In genomic region chr17:23592208-23592925, GRCm38 (mm10) we compare ENCODE assay signal across 7 mouse cellular contexts. TPM values are rescaled to one million over a fixed set of nuclear protein-coding genes. Genes with fewer than 3 reads are reported as not detected.
DNase-seq lines count a peak whose midpoint lies in the region; ATAC-seq lines count a peak whose summit lies in the region.

No protein-coding gene starts in this region.

- ATAC-seq in embryonic facial prominence, embryonic 11.5 days (replicated peaks; ENCODE audit: insufficient number of reproducible peaks, low FRiP score, low TSS enrichment, low read depth): peak; percentile 99
- ATAC-seq in granulocyte monocyte progenitor cell, adult 5-6 weeks (replicated peaks; ENCODE audit: poor library complexity, severe bottlenecking): peak; percentile 98
- peak; percentile 99 for ATAC-seq in midbrain, embryonic 13.5 days

- peak overlapping the region; percentile 74 for H3K9ac ChIP-seq in embryonic facial prominence, embryonic 11.5 days (replicated peaks; ENCODE audit: low read length)
- peak overlapping the region; percentile 72 for H3K9ac ChIP-seq in midbrain, embryonic 13.5 days (replicated peaks)

- H3K27ac ChIP-seq in embryonic facial prominence, embryonic 11.5 days (replicated peaks; ENCODE audit: low read depth, low read length): peak overlapping the region; percentile 64; the same call in 1 of the 2 replicates
- peak overlapping the region; percentile 88 for H3K27ac ChIP-seq in limb, embryonic 10.5 days
- peak overlapping the region; percentile 83 for H3K27ac ChIP-seq in midbrain, embryonic 13.5 days

- peak overlapping the region; percentile 45 for H3K4me3 ChIP-seq in embryonic facial prominence, embryonic 11.5 days (ENCODE audit: low read depth, low read length)
- peak overlapping the region; percentile 62 for H3K4me3 ChIP-seq in limb, embryonic 10.5 days
- peak overlapping the region; percentile 52 for H3K4me3 ChIP-seq in midbrain, embryonic 13.5 days (replicated peaks)

- no peaks in the 10 kb centered on the region for H3K36me3 ChIP-seq in embryonic facial prominence, embryonic 11.5 days (replicated peaks; ENCODE audit: control insufficient read depth, insufficient read depth, low read depth, low read length)
- no peaks in the 10 kb centered on the region for H3K36me3 ChIP-seq in limb, embryonic 10.5 days
- H3K36me3 ChIP-seq in midbrain, embryonic 13.5 days: no peaks in the 10 kb centered on the region

- no peaks in the 10 kb centered on the region for H3K4me1 ChIP-seq in embryonic facial prominence, embryonic 11.5 days (ENCODE audit: control insufficient read depth, insufficient read depth, low read length)
- H3K4me1 ChIP-seq in limb, embryonic 10.5 days: peaks cover 4% of the 10 kb centered on the region
- peaks cover 7% of the 10 kb centered on the region for H3K4me1 ChIP-seq in midbrain, embryonic 13.5 days (replicated peaks)

- H3K9me3 ChIP-seq in embryonic facial prominence, embryonic 11.5 days (replicated peaks; ENCODE audit: control insufficient read depth, low read length): no peaks in the 10 kb centered on the region
- H3K9me3 ChIP-seq in limb, embryonic 10.5 days (replicated peaks): no peaks in the 10 kb centered on the region
- no peaks in the 10 kb centered on the region for H3K9me3 ChIP-seq in midbrain, embryonic 13.5 days

- peak; percentile 98 for DNase-seq in adrenal gland, postnatal 14 days
- peak; percentile 99 for DNase-seq in embryonic facial prominence, embryonic 11.5 days (ENCODE audit: low spot score)
- peak; percentile 97 for DNase-seq in kidney, adult 11 months
- DNase-seq in limb, embryonic 10.5 days (ENCODE audit: low spot score): peak; percentile 100
- DNase-seq in spleen, adult 12 weeks (ENCODE audit: low spot score): peak; percentile 86

- H3K27me3 ChIP-seq in embryonic facial prominence, embryonic 11.5 days (ENCODE audit: control insufficient read depth, insufficient read depth, low read length): no peaks in the 10 kb centered on the region
- no peaks in the 10 kb centered on the region for H3K27me3 ChIP-seq in limb, embryonic 10.5 days (ENCODE audit: low read depth, poor library complexity, severe bottlenecking)
- no peaks in the 10 kb centered on the region for H3K27me3 ChIP-seq in midbrain, embryonic 13.5 days

- peak overlapping the region; percentile 75 for H3K4me2 ChIP-seq in embryonic facial prominence, embryonic 11.5 days (ENCODE audit: low read depth, low read length)
- peak overlapping the region; percentile 77 for H3K4me2 ChIP-seq in midbrain, embryonic 13.5 days (replicated peaks)

- 7% methylated on average over 34 of the region's 34 CpGs for WGBS in embryonic facial prominence, embryonic 11.5 days
- WGBS in limb, embryonic 10.5 days: 8% methylated on average over 34 of the region's 34 CpGs
- 8% methylated on average over 34 of the region's 34 CpGs for WGBS in midbrain, embryonic 13.5 days

RNA-seq across cellular contexts. Expression of gene Zfp13, which starts 6.9 kb away (rescaled TPM):
- 8.5 and 14.6 TPM in 2 replicates for total RNA-seq in adrenal gland, postnatal 14 days (2021)
- 17.1 and 19.0 TPM in 2 replicates for polyA plus RNA-seq in embryonic facial prominence, embryonic 11.5 days (2014; fragmentation: Nextera tagmentation; extraction: Ambion mirVana)
- total RNA-seq in granulocyte monocyte progenitor cell, adult 5-6 weeks (2014; fragmentation: Nextera tagmentation): 1.7 and 2.2 TPM in 2 replicates
- total RNA-seq in granulocyte monocyte progenitor cell, adult 5-6 weeks (2017): 0.46 and 0.56 TPM in 2 replicates
- 22.0 and 25.4 TPM in 2 replicates for polyA plus RNA-seq in limb, embryonic 10.5 days (2016; fragmentation: Nextera tagmentation; extraction: Ambion mirVana)
- polyA plus RNA-seq in midbrain, embryonic 13.5 days (2015; fragmentation: Nextera tagmentation; extraction: Ambion mirVana): 26.6 and 28.7 TPM in 2 replicates

RNA-seq across cellular contexts. Expression of gene Zscan10, which starts 8.3 kb away (rescaled TPM):
- total RNA-seq in adrenal gland, postnatal 14 days (2021): not detected in 2 replicates
- 0.28 and 0.59 TPM in 2 replicates for polyA plus RNA-seq in embryonic facial prominence, embryonic 11.5 days (2014; fragmentation: Nextera tagmentation; extraction: Ambion mirVana)
- not detected in 2 replicates for total RNA-seq in granulocyte monocyte progenitor cell, adult 5-6 weeks (2014; fragmentation: Nextera tagmentation)
- not detected in 2 replicates for total RNA-seq in granulocyte monocyte progenitor cell, adult 5-6 weeks (2017)
- polyA plus RNA-seq in limb, embryonic 10.5 days (2016; fragmentation: Nextera tagmentation; extraction: Ambion mirVana): 0.35 and 0.38 TPM in 2 replicates
- polyA plus RNA-seq in midbrain, embryonic 13.5 days (2015; fragmentation: Nextera tagmentation; extraction: Ambion mirVana): not detected in 2 replicates

RNA-seq across cellular contexts. Expression of gene Zfp213, which starts 28.3 kb away (rescaled TPM):
- total RNA-seq in adrenal gland, postnatal 14 days (2021): 9.2 and 9.9 TPM in 2 replicates
- 18.2 and 19.6 TPM in 2 replicates for polyA plus RNA-seq in embryonic facial prominence, embryonic 11.5 days (2014; fragmentation: Nextera tagmentation; extraction: Ambion mirVana)
- 4.9 and 6.9 TPM in 2 replicates for total RNA-seq in granulocyte monocyte progenitor cell, adult 5-6 weeks (2014; fragmentation: Nextera tagmentation)
- 9.7 and 10.7 TPM in 2 replicates for total RNA-seq in granulocyte monocyte progenitor cell, adult 5-6 weeks (2017)
- 31.3 and 31.9 TPM in 2 replicates for polyA plus RNA-seq in limb, embryonic 10.5 days (2016; fragmentation: Nextera tagmentation; extraction: Ambion mirVana)
- 18.0 and 20.4 TPM in 2 replicates for polyA plus RNA-seq in midbrain, embryonic 13.5 days (2015; fragmentation: Nextera tagmentation; extraction: Ambion mirVana)

RNA-seq across cellular contexts. Expression of gene Mmp25, which starts 52.7 kb away (rescaled TPM):
- total RNA-seq in adrenal gland, postnatal 14 days (2021): 0.37 and 0.53 TPM in 2 replicates
- polyA plus RNA-seq in embryonic facial prominence, embryonic 11.5 days (2014; fragmentation: Nextera tagmentation; extraction: Ambion mirVana): 0.17 and 0.46 TPM in 2 replicates
- total RNA-seq in granulocyte monocyte progenitor cell, adult 5-6 weeks (2014; fragmentation: Nextera tagmentation): not detected in 2 replicates
- 0.47 and 0.57 TPM in 2 replicates for total RNA-seq in granulocyte monocyte progenitor cell, adult 5-6 weeks (2017)
- 0.84 and 1.1 TPM in 2 replicates for polyA plus RNA-seq in limb, embryonic 10.5 days (2016; fragmentation: Nextera tagmentation; extraction: Ambion mirVana)
- polyA plus RNA-seq in midbrain, embryonic 13.5 days (2015; fragmentation: Nextera tagmentation; extraction: Ambion mirVana): 1.1 TPM in 2 replicates

Comparison
In these comparisons a context has a peak if more than half of its experiments do, and no peak if none do; other contexts are left out.
1. Peak in every context shown above with its lines: DNase-seq, ATAC-seq, H3K4me3 ChIP-seq and H3K27ac ChIP-seq.